Mouse (Mus musculus) lung, postnatal 0 days (tissue): Measurements from ENCODE around the gene Gata2. TPM values are rescaled to one million over a fixed set of nuclear protein-coding genes. Genes with fewer than 3 reads are reported as not detected.
A peak's percentile ranks its signal among the peaks of the same experiment; 100 is the strongest.

Source experiments
- ATAC-seq: fragments of 200-750 bp; cut with Nextera tagmentation; 2 replicates; pipeline ENCODE4 v1.8.0; 2017; ENCODE audit warnings: moderate library complexity
- DNase-seq: peaks from one replicate; pipeline ENCODE4 v3.0.0-alpha.2; 2016; ENCODE audit warnings: low spot score
- H3K27ac ChIP-seq: fragments of 300-500 bp; sonication (generic); 2 replicates; pipeline ENCODE4 v1.5.1; 2014; ENCODE audit warnings: antibody characterized with exemption, mild to moderate bottlenecking, low read length, mixed read lengths
- H3K27me3 ChIP-seq: fragments of 300-500 bp; sonication (generic); replicated peaks from 2 replicates; pipeline ENCODE4 v1.6.1; 2014; ENCODE audit warnings: low read length, mixed read lengths; ENCODE audit not compliant: insufficient read depth
- H3K36me3 ChIP-seq: fragments of 300-500 bp; sonication (generic); 2 replicates; pipeline ENCODE4 v1.6.1; 2014; ENCODE audit warnings: low read length, mixed read lengths; ENCODE audit not compliant: insufficient read depth
- H3K4me1 ChIP-seq: fragments of 300-500 bp; sonication (generic); 2 replicates; pipeline ENCODE4 v1.6.1; 2014; ENCODE audit warnings: antibody characterized with exemption, low read depth, low read length, mixed read lengths; ENCODE audit not compliant: insufficient read depth
- H3K4me2 ChIP-seq: fragments of 300-500 bp; sonication (generic); replicated peaks from 2 replicates; pipeline ENCODE4 v1.6.1; 2014; ENCODE audit warnings: low read depth, mild to moderate bottlenecking, low read length, moderate library complexity, mixed read lengths
- H3K4me3 ChIP-seq: fragments of 300-500 bp; sonication (generic); 2 replicates; pipeline ENCODE4 v1.5.1; 2014; ENCODE audit warnings: low read depth, low read length
- H3K9ac ChIP-seq: fragments of 300-500 bp; sonication (generic); replicated peaks from 2 replicates; pipeline ENCODE4 v1.6.1; 2014; ENCODE audit warnings: low read depth, mild to moderate bottlenecking
- H3K9me3 ChIP-seq: fragments of 300-500 bp; sonication (generic); 2 replicates; pipeline ENCODE4 v1.6.1; 2016; ENCODE audit warnings: low read length, mixed read lengths
- CTCF ChIP-seq: IDR thresholded peaks from 2 replicates; pipeline ENCODE4 v1.5.1; 2016; ENCODE audit warnings: antibody characterized with exemption, mild to moderate bottlenecking
- EP300 ChIP-seq: IDR thresholded peaks from 2 replicates; pipeline ENCODE4 v1.6.1; 2016; ENCODE audit warnings: antibody characterized with exemption, mild to moderate bottlenecking, control low read depth
- WGBS: fragments of 180-500 bp; shearing (Covaris S2); extraction: QIAGEN DNeasy Blood & Tissue Kit; methylation state at CpG from one replicate; pipeline ENCODE4 v1.1.7; 2014; 5-methylcytosine and 5-hydroxymethylcytosine counted together
- polyA plus RNA-seq: library from polyadenylated mRNA; unstranded; fragments of >200 nt; fragmentation: Nextera tagmentation; extraction: Ambion mirVana; gene quantifications from 2 replicates; pipeline ENCODE4 v1.2.1, GENCODE M21; 2015

The Gata2 gene
- polyA plus RNA-seq, 1 experiment from 2014 or later: 104 TPM

DNA sequence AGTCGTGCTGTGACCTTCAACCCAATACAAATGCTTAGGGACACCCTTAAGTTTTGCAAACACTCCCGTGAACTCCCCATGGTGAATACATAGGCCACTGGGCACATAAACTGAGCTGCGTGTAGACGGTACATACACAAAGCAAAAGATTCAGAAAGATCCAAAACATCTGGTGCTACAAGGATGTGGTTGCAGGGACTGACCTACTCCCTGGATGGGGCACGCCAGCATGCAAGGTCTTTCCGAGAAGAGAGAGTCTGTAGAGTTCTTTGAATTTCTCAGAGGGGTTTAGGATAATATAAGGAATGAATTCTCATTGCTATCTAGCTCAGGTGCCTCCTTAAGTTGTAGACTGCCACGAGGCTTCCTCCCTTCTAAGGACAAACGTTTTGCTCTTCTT, 935 bp upstream of the Gata2 start:
- ATAC-seq (no peak), DNase-seq (no peak)
- peaks cover 75% of the 10 kb centered on the region for H3K27me3 ChIP-seq
- no peaks in the 10 kb centered on the region for H3K36me3 ChIP-seq
- no peak for TF ChIP-seq EP300
- TF ChIP-seq CTCF: no peak
- no peaks in the 10 kb centered on the region for H3K9me3 ChIP-seq
- H3K4me1 ChIP-seq: peaks cover 13% of the 10 kb centered on the region; the same call in 1 of the 2 replicates
- no peak overlapping the region for H3K27ac ChIP-seq
- WGBS: 38% methylated on average over 8 of the region's 8 CpGs
- no peak overlapping the region for H3K4me2 ChIP-seq
- no peak overlapping the region for H3K4me3 ChIP-seq
- H3K9ac ChIP-seq: no peak overlapping the region

DNA sequence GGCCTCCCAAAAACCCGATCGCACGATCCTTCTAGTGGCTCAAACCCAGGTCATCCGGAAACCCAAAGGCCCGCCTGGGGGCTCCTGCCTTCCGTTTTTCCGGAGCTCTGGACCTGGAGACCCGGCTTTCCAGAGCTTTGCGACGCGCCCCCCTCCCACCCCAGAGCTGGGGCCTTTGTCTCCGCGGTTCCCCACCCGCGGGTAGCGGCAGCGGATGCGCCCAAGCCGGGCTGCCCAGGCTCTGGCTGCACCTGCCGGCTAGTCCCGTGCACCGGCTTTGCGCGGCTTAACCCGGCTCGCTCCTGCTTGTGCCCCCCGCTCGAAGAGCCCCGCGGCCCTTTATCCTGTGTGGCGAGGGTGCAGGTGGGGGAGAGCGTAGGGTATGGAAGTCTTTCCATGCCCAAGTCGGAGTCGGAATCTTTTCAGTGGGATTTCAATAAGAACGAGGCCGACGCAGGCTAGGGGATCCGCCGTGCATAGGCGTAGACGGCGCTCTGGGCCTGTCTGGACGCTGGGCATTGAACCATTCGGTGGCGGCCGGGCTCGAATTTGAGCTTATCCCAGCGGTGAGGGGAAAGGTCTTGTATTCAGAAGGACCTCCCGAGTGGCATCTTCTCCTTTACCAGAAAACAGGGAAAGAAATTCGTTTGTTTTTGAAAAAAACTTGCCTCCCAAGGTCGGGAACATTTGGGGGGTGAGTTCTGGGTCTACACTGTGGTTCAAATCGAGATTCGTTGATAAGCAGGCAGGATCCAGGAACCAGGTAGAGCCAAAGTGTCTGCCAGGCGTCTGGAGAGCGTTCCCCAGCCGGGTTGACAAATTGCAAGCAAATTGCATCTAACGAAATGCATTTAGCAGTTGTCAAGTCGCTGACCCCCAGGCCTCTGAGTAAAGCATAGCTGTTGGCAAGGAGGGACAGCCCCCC, 624 bp downstream of the Gata2 start:
- TF ChIP-seq EP300 (no peak), CTCF (no peak)
- 0 out of 2 replicates have a peak overlapping the region, but pooled peaks have one; percentile 24 for H3K9ac ChIP-seq
- no peak overlapping the region for H3K27ac ChIP-seq
- peak overlapping the region; percentile 40 for H3K4me3 ChIP-seq
- no peak for DNase-seq
- WGBS: 7% methylated on average over 53 of the region's 58 CpGs
- H3K4me2 ChIP-seq: peak overlapping the region; percentile 69
- H3K27me3 ChIP-seq: peaks cover 90% of the 10 kb centered on the region
- no peak for ATAC-seq
- no peaks in the 10 kb centered on the region for H3K9me3 ChIP-seq
- H3K36me3 ChIP-seq: no peaks in the 10 kb centered on the region
- peaks cover 20% of the 10 kb centered on the region; the same call in 1 of the 2 replicates for H3K4me1 ChIP-seq

DNA sequence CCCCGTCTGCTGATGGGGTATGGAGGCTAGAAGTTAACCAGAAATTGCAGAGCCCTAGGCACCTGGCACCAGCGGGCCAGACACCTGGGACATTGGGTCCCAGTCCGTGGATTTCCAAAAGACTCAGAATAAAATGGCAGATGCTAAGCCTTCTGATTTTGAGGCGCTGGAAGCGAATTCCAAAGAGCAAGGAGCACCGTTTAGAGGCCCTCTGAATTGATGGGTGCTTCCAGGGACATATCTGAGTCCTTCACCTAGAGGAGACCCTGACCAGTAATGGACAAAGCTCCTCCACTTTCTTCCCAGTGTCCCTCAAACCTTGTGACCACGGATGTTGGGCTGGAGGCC, 1.3 kb downstream of the Gata2 start:
- Histone ChIP-seq H3K9ac (no peak overlapping the region), H3K27ac (no peak overlapping the region), H3K9me3 (no peaks in the 10 kb centered on the region), H3K4me2 (peak overlapping the region; percentile 69), H3K4me3 (no peak overlapping the region), H3K36me3 (no peaks in the 10 kb centered on the region), H3K4me1 (peaks cover 23% of the 10 kb centered on the region; the same call in 1 of the 2 replicates), H3K27me3 (peaks cover 93% of the 10 kb centered on the region)
- no peak for DNase-seq
- ATAC-seq: no peak
- WGBS: 22% methylated on average over 7 of the region's 7 CpGs
- no peak for TF ChIP-seq CTCF
- no peak for TF ChIP-seq EP300

DNA sequence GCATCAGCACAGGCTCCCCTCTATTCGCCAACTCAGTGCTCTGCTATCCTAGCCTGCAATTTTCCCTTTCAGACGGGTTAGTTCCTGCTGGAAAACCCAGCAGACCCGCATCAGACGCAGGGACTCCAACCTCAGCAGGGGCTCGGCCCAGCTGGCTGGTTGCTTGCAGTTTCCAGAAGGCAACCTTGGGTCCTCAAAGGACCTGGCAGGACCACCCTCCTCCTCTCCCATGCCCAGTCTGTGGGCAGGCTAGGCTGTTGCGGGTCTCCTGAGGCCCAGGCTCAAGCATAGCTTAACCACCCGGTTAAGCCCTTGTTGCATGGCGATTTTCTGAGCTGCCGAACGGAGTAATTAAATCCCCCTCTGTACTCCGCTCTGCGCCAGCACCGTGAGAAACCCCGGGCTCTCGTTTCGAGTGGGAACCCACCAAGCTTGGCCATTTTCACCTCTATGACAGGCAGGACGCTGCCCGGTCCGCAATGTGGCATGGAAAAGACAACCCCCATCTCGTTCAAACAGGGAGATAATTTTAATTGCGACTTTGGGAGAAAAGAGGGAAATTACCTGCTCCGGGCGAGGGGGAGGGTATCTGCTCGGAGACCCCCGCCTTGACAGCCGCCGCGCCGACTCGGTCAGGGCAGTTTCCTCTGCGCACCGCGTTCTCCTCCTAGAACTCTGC, 2.5 kb downstream of the Gata2 start:
- Histone ChIP-seq H3K4me3 (peak overlapping the region; percentile 52), H3K27me3 (peaks cover 89% of the 10 kb centered on the region), H3K4me2 (peak overlapping the region; percentile 69), H3K36me3 (no peaks in the 10 kb centered on the region), H3K9ac (peak overlapping the region; percentile 39), H3K4me1 (peaks cover 23% of the 10 kb centered on the region; the same call in 1 of the 2 replicates), H3K27ac (0 out of 2 replicates have a peak overlapping the region, but pooled peaks have one; percentile 77), H3K9me3 (no peaks in the 10 kb centered on the region)
- WGBS: 14% methylated on average over 33 of the region's 33 CpGs
- TF ChIP-seq CTCF (no peak), EP300 (no peak)
- ATAC-seq (no peak), DNase-seq (no peak)

DNA sequence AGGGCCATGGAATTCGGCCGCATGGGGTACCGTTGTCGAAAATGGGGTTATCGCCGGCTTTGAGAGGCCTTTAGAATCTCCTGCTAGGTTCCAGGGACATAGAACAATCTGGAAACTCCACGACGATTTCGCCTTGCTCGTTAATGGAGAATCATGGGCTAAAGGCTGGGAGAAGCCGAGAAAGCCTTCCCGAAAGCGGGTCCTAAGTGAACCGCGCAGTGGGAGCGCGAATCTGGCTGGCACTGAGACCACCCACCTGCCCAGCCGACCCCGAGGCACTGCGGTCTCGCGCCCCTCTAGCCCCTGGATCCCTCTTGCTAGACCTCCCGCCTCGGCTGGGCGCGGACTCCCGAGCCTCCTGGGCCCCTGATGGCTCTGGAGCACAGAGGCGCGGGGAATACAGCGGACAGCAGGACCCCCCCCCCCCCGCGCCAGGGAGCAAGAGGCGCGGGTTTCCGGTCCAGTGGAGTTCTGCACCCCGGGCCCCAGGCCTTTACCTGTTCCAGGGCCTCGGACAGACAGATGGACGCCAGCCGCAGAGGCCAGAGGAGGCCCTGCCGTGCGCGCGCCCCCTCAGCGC, 3.1 kb downstream of the Gata2 start:
- peaks cover 87% of the 10 kb centered on the region for H3K27me3 ChIP-seq
- DNase-seq (no peak), ATAC-seq (no peak)
- H3K9ac ChIP-seq: peak overlapping the region; percentile 39
- no peaks in the 10 kb centered on the region for H3K36me3 ChIP-seq
- TF ChIP-seq EP300 (no peak), CTCF (no peak)
- H3K4me3 ChIP-seq: peak overlapping the region; percentile 52
- H3K27ac ChIP-seq: peak overlapping the region; percentile 77
- 2% methylated on average over 32 of the region's 44 CpGs for WGBS
- no peaks in the 10 kb centered on the region for H3K9me3 ChIP-seq
- peaks cover 23% of the 10 kb centered on the region; the same call in 1 of the 2 replicates for H3K4me1 ChIP-seq
- H3K4me2 ChIP-seq: peak overlapping the region; percentile 69
